Mouse (Mus musculus) intestine, embryonic 16.5 days (tissue): ENCODE data around the gene Pctp. TPM values are rescaled to one million over a fixed set of nuclear protein-coding genes. Genes with fewer than 3 reads are reported as not detected.

Source experiments
- ATAC-seq: fragments of 200-750 bp; cut with Nextera tagmentation; 2 replicates; pipeline ENCODE4 v1.8.0; 2017; ENCODE audit warnings: moderate TSS enrichment, moderate library complexity
- H3K27ac ChIP-seq: fragments of 300-500 bp; sonication (generic); 2 replicates; pipeline ENCODE4 v1.5.1; 2014; ENCODE audit warnings: mild to moderate bottlenecking, low read length
- H3K27me3 ChIP-seq: fragments of 300-500 bp; sonication (generic); replicated peaks from 2 replicates; pipeline ENCODE4 v1.6.1; 2014; ENCODE audit warnings: low read length, control low read depth, mixed read lengths; ENCODE audit not compliant: control insufficient read depth, insufficient read depth
- H3K36me3 ChIP-seq: fragments of 300-500 bp; sonication (generic); 2 replicates; pipeline ENCODE4 v1.6.1; 2014; ENCODE audit warnings: low read length, control low read depth; ENCODE audit not compliant: control insufficient read depth, insufficient read depth
- H3K4me1 ChIP-seq: fragments of 300-500 bp; sonication (generic); 2 replicates; pipeline ENCODE4 v1.6.1; 2014; ENCODE audit warnings: low read length, control low read depth, mixed read lengths; ENCODE audit not compliant: control insufficient read depth, insufficient read depth
- H3K4me2 ChIP-seq: fragments of 300-500 bp; sonication (generic); 2 replicates; pipeline ENCODE4 v1.6.1; 2014; ENCODE audit warnings: low read depth, low read length, control low read depth
- H3K4me3 ChIP-seq: fragments of 300-500 bp; sonication (generic); 2 replicates; pipeline ENCODE4 v1.5.1; 2014; ENCODE audit warnings: mild to moderate bottlenecking, low read length
- H3K9ac ChIP-seq: fragments of 300-500 bp; sonication (generic); 2 replicates; pipeline ENCODE4 v1.6.1; 2014; ENCODE audit warnings: low read depth, low read length
- H3K9me3 ChIP-seq: fragments of 300-500 bp; sonication (generic); 2 replicates; pipeline ENCODE4 v1.6.1; 2016; ENCODE audit warnings: low read length, control low read depth; ENCODE audit not compliant: control insufficient read depth
- WGBS: fragments of 180-500 bp; shearing (Covaris S2); extraction: QIAGEN DNeasy Blood & Tissue Kit; methylation state at CpG from one replicate; pipeline ENCODE4 v1.1.7; 2014; 5-methylcytosine and 5-hydroxymethylcytosine counted together
- polyA plus RNA-seq: library from polyadenylated mRNA; unstranded; fragments of >200 nt; fragmentation: Nextera tagmentation; extraction: Ambion mirVana; gene quantifications from 2 replicates; pipeline ENCODE4 v1.2.1, GENCODE M21; 2015

Gene Pctp
- polyA plus RNA-seq, 1 experiment from 2014 or later, result 24.5 TPM

- Histone ChIP-seq H3K4me1 (peaks cover 10% of the 10 kb centered on the region), H3K27ac (no peak overlapping the region), H3K4me3 (peak overlapping the region; percentile 76), H3K27me3 (no peaks in the 10 kb centered on the region), H3K9me3 (no peaks in the 10 kb centered on the region), H3K4me2 (peak overlapping the region; percentile 70), H3K36me3 (no peaks in the 10 kb centered on the region), H3K9ac (peak overlapping the region; percentile 76)
- WGBS, result 83% methylated on average over 10 of the region's 10 CpGs
- ATAC-seq, result no peak
Observed at GRCm38 (mm10) chr11:90001396-90002230, 1.1 kb downstream of the Pctp start.

GRCm38 (mm10) chr11:90000666-90001065 is 2.0 kb downstream of the Pctp start:
- Histone ChIP-seq H3K36me3 (no peaks in the 10 kb centered on the region), H3K9me3 (no peaks in the 10 kb centered on the region), H3K4me3 (no peak overlapping the region), H3K4me2 (no peak overlapping the region), H3K27ac (no peak overlapping the region), H3K27me3 (no peaks in the 10 kb centered on the region), H3K4me1 (peaks cover 10% of the 10 kb centered on the region), H3K9ac (no peak overlapping the region)
- no peak for ATAC-seq
- WGBS, result 90% methylated on average over 4 of the region's 4 CpGs

- no peaks in the 10 kb centered on the region for H3K9me3 ChIP-seq
- peaks cover 14% of the 10 kb centered on the region for H3K4me1 ChIP-seq
- no peak overlapping the region for H3K4me2 ChIP-seq
- no peaks in the 10 kb centered on the region for H3K36me3 ChIP-seq
- WGBS, result 91% methylated on average over 18 of the region's 18 CpGs
- no peak overlapping the region for H3K4me3 ChIP-seq
- no peaks in the 10 kb centered on the region for H3K27me3 ChIP-seq
- no peak for ATAC-seq
- no peak overlapping the region for H3K27ac ChIP-seq
- no peak overlapping the region for H3K9ac ChIP-seq
Observed at GRCm38 (mm10) chr11:89998996-89999770, 3.5 kb downstream of the Pctp start.

GRCm38 (mm10) chr11:89996856-89997255 is 5.8 kb downstream of the Pctp start:
- Histone ChIP-seq H3K27me3 (no peaks in the 10 kb centered on the region), H3K4me1 (peaks cover 10% of the 10 kb centered on the region), H3K4me3 (no peak overlapping the region), H3K27ac (no peak overlapping the region), H3K9ac (no peak overlapping the region), H3K36me3 (no peaks in the 10 kb centered on the region), H3K4me2 (no peak overlapping the region), H3K9me3 (no peaks in the 10 kb centered on the region)
- ATAC-seq, result peak; percentile 82
- 70% methylated on average over 7 of the region's 7 CpGs for WGBS

- Histone ChIP-seq H3K36me3 (no peaks in the 10 kb centered on the region), H3K9ac (no peak overlapping the region)
- 93% methylated on average over 4 of the region's 4 CpGs for WGBS
Observed at GRCm38 (mm10) chr11:89996406-89996805, 6.3 kb downstream of the Pctp start.

GRCm38 (mm10) chr11:89995596-89995995 is 7.1 kb downstream of the Pctp start:
- 87% methylated on average over 5 of the region's 5 CpGs for WGBS
- no peak overlapping the region for H3K4me2 ChIP-seq

More at GRCm38 (mm10) chr11:89996406-89996805, 6.3 kb downstream of the Pctp start:
- ATAC-seq, result 0 out of 2 replicates have a peak, but pooled peaks have one; percentile 6
- Histone ChIP-seq H3K27ac (no peak overlapping the region), H3K27me3 (no peaks in the 10 kb centered on the region), H3K4me3 (no peak overlapping the region), H3K4me1 (peaks cover 5% of the 10 kb centered on the region; the same call in 1 of the 2 replicates), H3K9me3 (no peaks in the 10 kb centered on the region), H3K4me2 (no peak overlapping the region)

GRCm38 (mm10) chr11:89994706-89995105 is 8.0 kb downstream of the Pctp start:
- no peak for ATAC-seq
- Histone ChIP-seq H3K4me3 (no peak overlapping the region), H3K27ac (no peak overlapping the region), H3K27me3 (no peaks in the 10 kb centered on the region), H3K9me3 (no peaks in the 10 kb centered on the region), H3K36me3 (no peaks in the 10 kb centered on the region), H3K4me1 (0 out of 2 replicates have a peak, but pooled peaks cover 4% of the 10 kb centered on the region), H3K9ac (no peak overlapping the region), H3K4me2 (no peak overlapping the region)
- WGBS, result 85% methylated on average over 2 of the region's 2 CpGs

More at GRCm38 (mm10) chr11:89995596-89995995, 7.1 kb downstream of the Pctp start:
- Histone ChIP-seq H3K9me3 (no peaks in the 10 kb centered on the region), H3K36me3 (no peaks in the 10 kb centered on the region), H3K9ac (no peak overlapping the region), H3K4me3 (no peak overlapping the region), H3K27me3 (no peaks in the 10 kb centered on the region), H3K4me1 (0 out of 2 replicates have a peak, but pooled peaks cover 4% of the 10 kb centered on the region), H3K27ac (no peak overlapping the region)
- no peak for ATAC-seq

GRCm38 (mm10) chr11:89991661-89992060 is 11.0 kb downstream of the Pctp start:
- Histone ChIP-seq H3K9me3 (no peaks in the 10 kb centered on the region), H3K9ac (no peak overlapping the region), H3K4me2 (no peak overlapping the region), H3K36me3 (no peaks in the 10 kb centered on the region), H3K27ac (no peak overlapping the region), H3K4me3 (no peak overlapping the region), H3K27me3 (no peaks in the 10 kb centered on the region), H3K4me1 (0 out of 2 replicates have a peak, but pooled peaks cover 4% of the 10 kb centered on the region)
- no peak for ATAC-seq

- whole genome bisulfite sequencing, result 22% methylated on average over 8 of the region's 8 CpGs
- H3K9me3 ChIP-seq, result no peaks in the 10 kb centered on the region
- H3K4me1 ChIP-seq, result no peaks in the 10 kb centered on the region
- H3K36me3 ChIP-seq, result no peaks in the 10 kb centered on the region
- no peak overlapping the region for H3K27ac ChIP-seq
- H3K4me3 ChIP-seq, result no peak overlapping the region
- no peak overlapping the region for H3K9ac ChIP-seq
- H3K4me2 ChIP-seq, result no peak overlapping the region
- ATAC-seq, result peak; percentile 66
- H3K27me3 ChIP-seq, result no peaks in the 10 kb centered on the region
Observed at GRCm38 (mm10) chr11:89988936-89989589, 13.6 kb downstream of the Pctp start.
